Mouse (Mus musculus) forebrain, embryonic 16.5 days (tissue): ENCODE measurements around the gene Nat8f2. TPM values are rescaled to one million over a fixed set of nuclear protein-coding genes. Genes with fewer than 3 reads are reported as not detected.
"Not testable (repeated sequence)": the region's sequence is repeated elsewhere in the genome, so short reads cannot be mapped to it uniquely, and the experiment has no call there.

Experiments
- ATAC-seq: fragments of 200-750 bp; cut with Nextera tagmentation; 2 replicates; pipeline ENCODE4 v1.8.0; 2017; ENCODE audit warnings: mild to moderate bottlenecking, moderate library complexity
- H3K27ac ChIP-seq: fragments of 300-500 bp; sonication (generic); 2 replicates; pipeline ENCODE4 v1.5.1; 2014; ENCODE audit warnings: low read length, control low read depth
- H3K27me3 ChIP-seq: fragments of 300-500 bp; sonication (generic); replicated peaks from 2 replicates; pipeline ENCODE4 v1.6.1; 2014; ENCODE audit warnings: low read length; ENCODE audit not compliant: control insufficient read depth, insufficient read depth
- H3K36me3 ChIP-seq: fragments of 300-500 bp; sonication (generic); 2 replicates; pipeline ENCODE4 v1.6.1; 2014; ENCODE audit not compliant: control insufficient read depth, insufficient read depth
- H3K4me1 ChIP-seq: fragments of 300-500 bp; sonication (generic); replicated peaks from 2 replicates; pipeline ENCODE4 v1.6.1; 2014; ENCODE audit warnings: low read length; ENCODE audit not compliant: control insufficient read depth, insufficient read depth
- H3K4me2 ChIP-seq: fragments of 300-500 bp; sonication (generic); 2 replicates; pipeline ENCODE4 v1.6.1; 2014; ENCODE audit warnings: mild to moderate bottlenecking, low read length, control low read depth
- H3K4me3 ChIP-seq: fragments of 300-500 bp; sonication (generic); replicated peaks from 2 replicates; pipeline ENCODE4 v1.5.1; 2014; ENCODE audit warnings: mild to moderate bottlenecking, low read length, control low read depth
- H3K9ac ChIP-seq: fragments of 300-500 bp; sonication (generic); replicated peaks from 2 replicates; pipeline ENCODE4 v1.6.1; 2014; ENCODE audit warnings: low read depth, low read length, control low read depth
- H3K9me3 ChIP-seq: fragments of 300-500 bp; sonication (generic); 2 replicates; pipeline ENCODE4 v1.6.1; 2016; ENCODE audit warnings: low read length; ENCODE audit not compliant: control insufficient read depth
- WGBS: fragments of 180-500 bp; shearing (Covaris S2); extraction: QIAGEN DNeasy Blood & Tissue Kit; methylation state at CpG from one replicate; pipeline ENCODE4 v1.1.7; 2014; 5-methylcytosine and 5-hydroxymethylcytosine counted together
- polyA plus RNA-seq: library from polyadenylated mRNA; unstranded; fragments of >200 nt; fragmentation: Nextera tagmentation; extraction: Ambion mirVana; gene quantifications from 2 replicates; pipeline ENCODE4 v1.2.1, GENCODE M21; 2015

The Nat8f2 gene
- polyA plus RNA-seq, 1 experiment from 2014 or later = not detected

DNA sequence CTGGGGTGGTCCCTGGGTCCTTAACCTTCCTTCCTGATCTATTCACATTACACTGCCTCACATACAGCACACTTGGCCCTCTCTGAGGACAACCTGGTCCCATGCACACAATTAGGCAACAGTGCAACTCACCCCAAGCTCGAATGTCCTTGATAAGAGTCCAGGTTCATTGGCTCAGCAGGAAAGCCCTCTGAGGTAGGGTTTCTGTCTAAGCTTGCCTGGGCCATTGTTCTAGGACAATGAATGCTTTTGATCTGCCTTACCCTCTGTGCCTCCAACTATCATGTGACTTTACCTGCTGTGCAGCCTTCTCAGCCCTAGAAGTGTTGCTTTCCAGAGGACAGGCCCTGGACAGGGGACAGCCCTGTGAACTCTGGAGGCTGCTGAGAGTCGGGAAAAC, 19.7 kb downstream of the Nat8f2 start:
- Histone ChIP-seq H3K9ac (no peak overlapping the region), H3K4me2 (no peak overlapping the region), H3K4me3 (no peak overlapping the region), H3K27me3 (no peaks in the 10 kb centered on the region), H3K27ac (no peak overlapping the region), H3K9me3 (no peaks in the 10 kb centered on the region), H3K36me3 (no peaks in the 10 kb centered on the region), H3K4me1 (peaks cover 6% of the 10 kb centered on the region; the same call in 1 of the 2 replicates)
- ATAC-seq = no peak
- 13% methylated on average over 2 of the region's 2 CpGs for WGBS

DNA sequence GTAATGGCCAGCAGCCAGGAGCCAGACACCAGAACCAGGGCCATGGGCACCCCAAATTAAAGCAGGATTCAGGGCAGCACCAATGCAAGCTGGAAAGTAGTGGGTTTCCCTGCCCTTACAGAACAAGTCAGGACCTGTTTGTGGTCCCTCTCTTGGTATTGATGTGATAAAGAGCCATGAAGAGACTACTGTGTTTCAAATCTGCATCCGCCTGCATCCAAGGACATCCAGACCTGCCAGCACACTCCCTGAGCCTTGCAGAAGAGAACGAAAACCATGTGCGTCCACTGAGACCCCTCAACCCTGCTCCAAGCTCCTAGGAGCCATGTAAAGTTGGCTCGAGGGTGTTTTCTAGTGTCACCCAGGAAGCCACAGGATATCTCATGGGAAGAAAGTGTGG, 20.8 kb downstream of the Nat8f2 start:
- ATAC-seq = no peak
- no peak overlapping the region for H3K27ac ChIP-seq
- no peaks in the 10 kb centered on the region for H3K27me3 ChIP-seq
- H3K4me2 ChIP-seq = no peak overlapping the region
- H3K4me3 ChIP-seq = no peak overlapping the region
- H3K9ac ChIP-seq = no peak overlapping the region
- WGBS = 87% methylated on average over 4 of the region's 4 CpGs
- no peaks in the 10 kb centered on the region for H3K36me3 ChIP-seq
- H3K4me1 ChIP-seq = peaks cover 6% of the 10 kb centered on the region; the same call in 1 of the 2 replicates
- H3K9me3 ChIP-seq = no peaks in the 10 kb centered on the region

DNA sequence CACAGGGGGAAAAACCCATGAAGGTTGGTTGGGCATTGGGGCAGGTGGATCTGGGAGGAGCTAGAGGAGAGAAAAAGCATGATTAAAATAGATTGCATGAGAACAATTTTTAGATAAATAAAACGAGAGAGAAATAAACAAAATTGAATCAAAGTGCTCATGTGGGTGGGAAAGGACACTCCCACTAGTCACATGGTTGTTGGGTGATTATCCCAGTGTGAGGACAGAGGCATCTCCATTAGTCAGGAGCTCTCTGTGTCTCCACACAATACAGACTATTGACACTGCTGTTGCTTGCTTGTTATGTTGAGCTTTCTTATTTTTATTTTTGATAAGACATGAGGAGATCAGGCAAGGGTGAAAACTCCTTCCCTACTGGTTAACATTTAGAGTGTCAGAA, 22.0 kb downstream of the Nat8f2 start:
- Histone ChIP-seq H3K4me1 (peaks cover 6% of the 10 kb centered on the region; the same call in 1 of the 2 replicates), H3K36me3 (no peaks in the 10 kb centered on the region), H3K9me3 (no peaks in the 10 kb centered on the region), H3K27me3 (no peaks in the 10 kb centered on the region), H3K9ac (no peak overlapping the region), H3K27ac (no peak overlapping the region), H3K4me2 (no peak overlapping the region), H3K4me3 (no peak overlapping the region)
- WGBS = 48% methylated on average over 1 of the region's 1 CpGs
- no peak for ATAC-seq

DNA sequence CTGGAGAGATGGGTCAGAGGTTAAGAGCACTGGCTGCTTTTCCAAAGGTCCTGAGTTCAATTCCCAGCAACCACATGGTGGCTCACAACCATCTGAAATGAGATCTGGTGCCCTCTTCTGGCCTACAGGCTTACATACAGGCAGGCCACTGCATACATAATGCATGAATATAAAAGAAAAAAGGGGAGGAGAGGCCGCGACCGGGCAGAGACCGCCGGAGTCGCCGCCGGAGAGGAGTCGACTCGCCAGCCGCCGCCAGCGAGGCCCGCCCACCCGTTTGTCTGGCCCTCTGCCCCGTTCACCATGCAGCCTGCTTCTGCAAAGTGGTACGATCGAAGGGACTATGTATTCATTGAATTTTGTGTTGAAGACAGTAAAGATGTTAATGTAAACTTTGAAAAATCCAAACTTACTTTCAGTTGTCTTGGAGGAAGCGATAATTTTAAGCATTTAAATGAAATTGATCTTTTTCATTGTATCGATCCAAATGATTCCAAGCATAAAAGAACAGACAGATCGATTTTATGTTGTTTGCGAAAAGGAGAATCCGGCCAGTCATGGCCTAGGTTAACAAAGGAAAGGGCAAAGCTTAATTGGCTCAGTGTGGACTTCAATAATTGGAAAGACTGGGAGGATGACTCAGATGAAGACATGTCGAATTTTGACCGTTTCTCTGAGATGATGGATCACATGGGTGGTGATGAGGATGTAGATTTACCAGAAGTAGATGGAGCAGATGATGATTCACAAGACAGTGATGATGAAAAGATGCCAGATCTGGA, 25.1 kb downstream of the Nat8f2 start:
- H3K4me2 ChIP-seq, H3K9me3 ChIP-seq, H3K36me3 ChIP-seq, ATAC-seq, H3K9ac ChIP-seq, H3K27me3 ChIP-seq, H3K4me1 ChIP-seq, H3K27ac ChIP-seq, H3K4me3 ChIP-seq: not testable (repeated sequence)
- WGBS = 73% methylated on average over 25 of the region's 25 CpGs

DNA sequence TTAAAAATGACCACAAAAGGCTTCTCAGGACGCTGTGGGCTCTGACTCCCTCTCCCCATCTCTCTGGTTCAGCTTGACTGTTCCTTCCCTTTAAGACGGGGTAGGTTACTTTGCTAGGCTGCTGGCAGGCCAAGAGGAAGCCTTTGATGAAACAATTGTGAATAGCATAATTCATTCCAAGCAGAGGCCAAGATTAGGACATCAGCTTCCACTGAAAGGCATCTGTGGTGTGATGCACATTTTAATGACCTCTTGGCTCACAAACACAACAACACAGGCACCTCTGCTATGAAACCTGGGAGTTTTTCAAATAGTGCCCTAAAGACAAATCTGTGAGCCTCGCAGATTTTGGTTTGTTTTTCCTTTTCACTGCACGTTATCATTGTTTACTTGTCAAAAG, 29.0 kb downstream of the Nat8f2 start:
- peak; percentile 63; the same call in 1 of the 2 replicates for ATAC-seq
- Histone ChIP-seq H3K4me3 (no peak overlapping the region), H3K4me2 (no peak overlapping the region), H3K9me3 (no peaks in the 10 kb centered on the region), H3K27ac (no peak overlapping the region), H3K27me3 (no peaks in the 10 kb centered on the region), H3K36me3 (no peaks in the 10 kb centered on the region), H3K4me1 (peaks cover 4% of the 10 kb centered on the region), H3K9ac (no peak overlapping the region)
- 5% methylated on average over 4 of the region's 4 CpGs for WGBS

DNA sequence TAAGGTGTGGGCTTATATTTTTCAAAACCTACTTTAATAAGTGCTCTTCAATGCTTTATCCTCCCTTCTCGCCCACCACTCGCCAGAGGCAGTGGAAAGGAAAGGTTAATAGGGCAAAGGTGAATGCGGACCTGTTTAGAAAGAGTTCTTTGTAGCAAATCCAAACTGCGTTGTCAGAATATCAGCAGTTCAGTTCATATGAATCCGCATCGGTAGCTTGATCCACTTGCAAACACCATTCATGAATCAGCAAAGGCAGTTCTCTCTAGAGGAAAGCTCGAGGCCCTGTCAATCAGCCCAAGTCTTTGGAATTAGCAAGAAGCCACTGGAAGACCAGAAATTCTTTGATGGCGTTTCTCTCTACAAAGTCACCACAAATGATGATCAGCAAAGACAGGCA, 30.3 kb downstream of the Nat8f2 start:
- H3K9ac ChIP-seq = no peak overlapping the region
- no peak overlapping the region for H3K4me3 ChIP-seq
- no peaks in the 10 kb centered on the region for H3K36me3 ChIP-seq
- H3K4me1 ChIP-seq = peaks cover 4% of the 10 kb centered on the region
- no peak overlapping the region for H3K4me2 ChIP-seq
- ATAC-seq = no peak
- H3K27me3 ChIP-seq = no peaks in the 10 kb centered on the region
- WGBS = 22% methylated on average over 8 of the region's 8 CpGs
- H3K9me3 ChIP-seq = no peaks in the 10 kb centered on the region
- no peak overlapping the region for H3K27ac ChIP-seq

DNA sequence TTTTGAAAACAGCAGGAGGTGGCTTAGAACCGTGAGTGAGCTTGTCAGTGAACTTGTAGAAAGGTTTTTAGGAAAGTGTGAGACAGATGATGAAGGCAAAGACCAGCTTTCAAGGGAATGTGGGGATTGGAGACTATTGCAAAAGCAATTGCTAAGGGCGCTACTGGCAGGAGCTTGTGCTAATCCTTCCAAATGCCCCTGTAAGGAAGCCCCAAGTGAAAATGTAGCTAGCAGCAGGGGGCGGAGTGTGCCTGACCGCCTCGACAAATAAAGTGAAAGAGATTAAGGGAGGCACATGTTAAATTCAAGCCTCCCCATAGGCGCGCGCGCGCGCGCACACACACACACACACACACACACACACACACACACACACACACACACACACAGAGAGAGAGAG, 31.7 kb downstream of the Nat8f2 start:
- ATAC-seq = peak; percentile 61
- not testable (repeated sequence) for H3K4me1 ChIP-seq, H3K36me3 ChIP-seq, H3K27me3 ChIP-seq, H3K27ac ChIP-seq, H3K9ac ChIP-seq, H3K9me3 ChIP-seq, H3K4me3 ChIP-seq
- H3K4me2 ChIP-seq = peak overlapping the region; percentile 13
- 2% methylated on average over 11 of the region's 12 CpGs for WGBS

DNA sequence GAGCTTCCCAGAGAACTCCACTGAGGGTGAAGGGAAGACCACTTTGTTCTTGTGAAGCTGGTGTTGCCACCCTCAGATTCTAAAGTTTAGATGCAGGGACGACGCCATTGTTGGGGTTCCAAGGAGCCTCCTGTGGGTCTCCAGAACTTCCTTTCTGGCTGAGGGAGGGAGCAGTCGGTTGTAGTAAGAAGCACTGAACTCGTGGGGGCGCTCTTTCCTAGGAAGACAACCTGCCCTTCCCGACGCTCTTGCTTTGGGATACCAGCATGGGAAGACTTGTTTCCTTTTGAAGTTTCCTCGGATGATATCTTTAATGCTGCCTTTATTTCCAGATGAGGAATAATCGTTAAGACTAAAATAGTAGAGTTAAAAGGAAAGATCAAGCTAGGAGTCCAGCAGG, 32.1 kb downstream of the Nat8f2 start:
- H3K4me1 ChIP-seq, H3K36me3 ChIP-seq, H3K4me2 ChIP-seq, H3K9me3 ChIP-seq, H3K9ac ChIP-seq, H3K4me3 ChIP-seq, H3K27ac ChIP-seq, H3K27me3 ChIP-seq, ATAC-seq: not testable (repeated sequence)
- 9% methylated on average over 8 of the region's 9 CpGs for WGBS

DNA sequence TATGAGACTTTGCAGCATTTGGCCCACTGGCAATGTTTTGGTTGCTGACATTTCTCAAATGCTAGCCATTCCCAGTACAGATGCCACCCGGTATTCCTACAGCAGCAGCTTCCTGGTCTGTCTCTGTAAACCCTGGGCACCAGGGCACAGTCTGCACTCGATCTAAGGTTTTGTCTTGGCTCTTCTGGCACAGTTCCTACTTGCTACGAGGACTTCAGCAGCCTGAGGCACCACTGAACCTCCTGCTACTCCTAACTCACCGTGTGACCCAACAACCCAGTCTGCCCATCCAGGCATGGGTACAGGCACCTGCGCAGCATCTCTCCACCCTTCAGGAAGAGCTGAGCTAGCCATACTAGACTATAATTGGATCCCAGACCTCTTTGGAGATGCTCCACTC, 32.9 kb downstream of the Nat8f2 start:
- H3K27ac ChIP-seq, H3K4me1 ChIP-seq, H3K4me3 ChIP-seq, H3K9me3 ChIP-seq, ATAC-seq, H3K9ac ChIP-seq, H3K36me3 ChIP-seq, H3K4me2 ChIP-seq, H3K27me3 ChIP-seq: not testable (repeated sequence)
- 64% methylated on average over 5 of the region's 5 CpGs for WGBS

DNA sequence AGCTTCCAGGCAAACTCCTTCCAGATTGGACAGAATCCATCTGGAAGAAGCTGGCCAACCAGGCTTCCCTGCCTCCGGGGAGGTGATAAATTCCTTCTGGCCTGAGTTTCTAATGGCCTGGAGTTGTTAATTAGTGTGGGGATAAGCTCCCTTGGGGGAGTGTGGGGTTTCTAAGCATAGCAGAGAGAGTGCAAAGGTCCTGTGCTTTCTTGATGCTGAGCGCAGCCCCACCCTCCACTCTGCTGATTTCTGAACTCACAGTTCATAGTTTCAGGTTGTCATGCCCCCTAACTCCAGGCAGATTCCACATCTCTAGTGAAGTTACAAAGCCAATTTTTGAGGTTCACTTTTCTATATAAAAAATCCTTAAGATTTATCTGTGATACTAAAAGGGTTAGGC, 33.9 kb downstream of the Nat8f2 start:
- H3K9ac ChIP-seq, H3K4me3 ChIP-seq, H3K9me3 ChIP-seq, ATAC-seq, H3K36me3 ChIP-seq, H3K27ac ChIP-seq, H3K4me2 ChIP-seq, H3K4me1 ChIP-seq, H3K27me3 ChIP-seq: not testable (repeated sequence)
- WGBS = 64% methylated on average over 1 of the region's 2 CpGs
